Mouse (Mus musculus) kidney, postnatal 0 days (tissue): ENCODE measurements around the gene Cbr3. TPM values are rescaled to one million over a fixed set of nuclear protein-coding genes. Genes with fewer than 3 reads are reported as not detected.

Experiments
- ATAC-seq: fragments of 200-750 bp; cut with Nextera tagmentation; replicated peaks from 2 replicates; pipeline ENCODE4 v1.8.0; 2017; ENCODE audit warnings: low read depth, moderate number of reproducible peaks, moderate TSS enrichment, moderate library complexity; ENCODE audit not compliant: low FRiP score
- DNase-seq: peaks from one replicate; pipeline ENCODE4 v3.0.0-alpha.2; 2016; ENCODE audit warnings: low spot score
- H3K27ac ChIP-seq: fragments of 300-500 bp; sonication (generic); 2 replicates; pipeline ENCODE4 v1.5.1; 2014; ENCODE audit warnings: mild to moderate bottlenecking
- H3K27me3 ChIP-seq: fragments of 300-500 bp; sonication (generic); 2 replicates; pipeline ENCODE4 v1.6.1; 2014; ENCODE audit warnings: low read length, mixed read lengths; ENCODE audit not compliant: insufficient read depth
- H3K36me3 ChIP-seq: fragments of 300-500 bp; sonication (generic); 2 replicates; pipeline ENCODE4 v1.6.1; 2014; ENCODE audit warnings: low read length, mixed read lengths; ENCODE audit not compliant: insufficient read depth
- H3K4me1 ChIP-seq: fragments of 300-500 bp; sonication (generic); replicated peaks from 2 replicates; pipeline ENCODE4 v1.6.1; 2014; ENCODE audit warnings: antibody characterized with exemption, low read length, mixed read lengths; ENCODE audit not compliant: insufficient read depth
- H3K4me2 ChIP-seq: fragments of 300-500 bp; sonication (generic); 2 replicates; pipeline ENCODE4 v1.6.1; 2014; ENCODE audit warnings: mild to moderate bottlenecking, low read length, moderate library complexity, mixed read lengths
- H3K4me3 ChIP-seq: fragments of 300-500 bp; sonication (generic); replicated peaks from 2 replicates; pipeline ENCODE4 v1.5.1; 2014; ENCODE audit warnings: low read depth, low read length
- H3K9ac ChIP-seq: fragments of 300-500 bp; sonication (generic); 2 replicates; pipeline ENCODE4 v1.6.1; 2014; ENCODE audit warnings: low read depth, low read length
- H3K9me3 ChIP-seq: fragments of 300-500 bp; sonication (generic); replicated peaks from 2 replicates; pipeline ENCODE4 v1.6.1; 2016; ENCODE audit warnings: low read length, inconsistent platforms, mixed read lengths
- CTCF ChIP-seq: IDR thresholded peaks from 2 replicates; pipeline ENCODE4 v1.5.1; 2016; ENCODE audit warnings: antibody characterized with exemption, low read depth, mild to moderate bottlenecking, moderate library complexity
- WGBS: fragments of 180-500 bp; shearing (Covaris S2); extraction: QIAGEN DNeasy Blood & Tissue Kit; methylation state at CpG from one replicate; pipeline ENCODE4 v1.1.7; 2014; 5-methylcytosine and 5-hydroxymethylcytosine counted together
- polyA plus RNA-seq: library from polyadenylated mRNA; unstranded; fragments of >200 nt; fragmentation: Nextera tagmentation; extraction: Ambion mirVana; gene quantifications from 2 replicates; pipeline ENCODE4 v1.2.1, GENCODE M21; 2015

Cbr3 gene
- polyA plus RNA-seq, 1 experiment from 2014 or later, result 9.6 TPM

DNA sequence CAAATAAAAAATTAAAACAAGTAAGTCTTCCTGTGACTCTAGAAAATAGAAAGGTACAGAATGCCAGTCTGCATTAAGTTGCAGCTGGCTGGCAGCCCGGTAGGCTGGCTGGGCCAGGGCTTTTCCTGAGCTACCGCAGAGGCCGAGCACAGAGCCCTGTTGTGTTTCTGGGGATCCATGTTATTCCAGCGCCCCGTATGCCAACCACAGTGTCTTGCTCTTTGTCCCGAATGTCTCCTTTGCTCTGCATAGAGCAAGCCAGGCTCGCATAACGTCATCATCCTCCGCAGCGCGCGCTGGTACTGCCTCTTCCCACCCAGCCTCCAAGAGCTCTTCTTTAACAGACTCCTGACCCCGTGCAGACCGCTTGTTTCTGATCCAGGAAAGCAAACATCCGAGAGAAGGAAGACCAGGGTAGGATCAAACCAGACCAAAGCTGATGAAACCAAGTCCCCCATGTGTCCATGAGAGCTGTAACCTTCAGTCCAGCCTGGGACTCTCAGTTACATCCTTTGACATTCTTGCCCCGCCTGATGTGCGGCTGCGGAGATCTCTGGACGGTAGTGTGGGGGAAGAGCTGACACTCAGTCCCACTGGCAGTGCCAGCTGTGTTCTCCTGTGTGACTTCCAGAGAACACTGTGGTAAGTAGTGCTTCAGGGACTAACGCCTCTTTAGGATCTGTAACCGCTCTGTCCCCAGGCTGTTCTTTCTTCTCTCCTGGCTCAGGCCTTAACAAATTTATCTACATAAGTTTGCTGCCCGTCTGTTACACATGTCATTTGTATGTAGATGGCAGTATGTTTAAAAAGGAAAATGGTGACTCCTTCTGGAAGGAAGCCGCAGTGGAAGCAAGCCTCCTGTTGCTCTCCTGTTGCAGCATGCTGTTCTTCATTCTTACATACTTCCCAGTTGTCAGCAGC, 47.0 kb downstream of the Cbr3 start:
- H3K27me3 ChIP-seq, result no peaks in the 10 kb centered on the region
- WGBS, result 80% methylated on average over 23 of the region's 23 CpGs

DNA sequence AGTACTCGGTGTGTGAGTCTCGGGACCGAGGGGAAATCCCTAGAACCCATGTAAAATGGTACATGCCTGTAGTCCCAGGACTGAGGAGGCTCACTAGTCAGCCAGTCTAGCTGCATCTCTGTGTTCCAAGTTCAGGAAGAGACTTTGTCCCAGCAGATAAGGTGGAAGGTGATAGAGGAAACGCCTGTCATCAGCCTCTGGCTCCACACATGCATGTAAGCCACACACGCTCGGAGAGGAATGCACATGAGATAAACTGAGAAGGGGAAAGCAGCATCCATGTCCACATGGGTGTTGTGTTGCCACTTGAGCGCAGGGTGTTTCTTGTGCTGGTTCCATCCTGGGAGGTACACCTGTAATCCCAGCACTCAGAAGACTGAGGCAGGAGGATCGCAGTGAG, 48.3 kb downstream of the Cbr3 start:
- Histone ChIP-seq H3K27me3 (no peaks in the 10 kb centered on the region), H3K4me3 (no peak overlapping the region), H3K4me2 (no peak overlapping the region), H3K36me3 (no peaks in the 10 kb centered on the region), H3K9ac (no peak overlapping the region), H3K9me3 (no peaks in the 10 kb centered on the region), H3K4me1 (peaks cover 12% of the 10 kb centered on the region), H3K27ac (no peak overlapping the region)
- no peak for DNase-seq
- 87% methylated on average over 8 of the region's 8 CpGs for WGBS
- ATAC-seq, result no peak
- TF ChIP-seq CTCF, result no peak

More for the DNA sequence above, 47.0 kb downstream of the Cbr3 start:
- no peak overlapping the region for H3K27ac ChIP-seq
- no peak overlapping the region for H3K4me3 ChIP-seq
- peaks cover 12% of the 10 kb centered on the region for H3K4me1 ChIP-seq
- DNase-seq (no peak), ATAC-seq (no peak)
- no peak for TF ChIP-seq CTCF
- H3K9ac ChIP-seq, result no peak overlapping the region
- H3K4me2 ChIP-seq, result no peak overlapping the region
- H3K9me3 ChIP-seq, result no peaks in the 10 kb centered on the region
- H3K36me3 ChIP-seq, result no peaks in the 10 kb centered on the region

DNA sequence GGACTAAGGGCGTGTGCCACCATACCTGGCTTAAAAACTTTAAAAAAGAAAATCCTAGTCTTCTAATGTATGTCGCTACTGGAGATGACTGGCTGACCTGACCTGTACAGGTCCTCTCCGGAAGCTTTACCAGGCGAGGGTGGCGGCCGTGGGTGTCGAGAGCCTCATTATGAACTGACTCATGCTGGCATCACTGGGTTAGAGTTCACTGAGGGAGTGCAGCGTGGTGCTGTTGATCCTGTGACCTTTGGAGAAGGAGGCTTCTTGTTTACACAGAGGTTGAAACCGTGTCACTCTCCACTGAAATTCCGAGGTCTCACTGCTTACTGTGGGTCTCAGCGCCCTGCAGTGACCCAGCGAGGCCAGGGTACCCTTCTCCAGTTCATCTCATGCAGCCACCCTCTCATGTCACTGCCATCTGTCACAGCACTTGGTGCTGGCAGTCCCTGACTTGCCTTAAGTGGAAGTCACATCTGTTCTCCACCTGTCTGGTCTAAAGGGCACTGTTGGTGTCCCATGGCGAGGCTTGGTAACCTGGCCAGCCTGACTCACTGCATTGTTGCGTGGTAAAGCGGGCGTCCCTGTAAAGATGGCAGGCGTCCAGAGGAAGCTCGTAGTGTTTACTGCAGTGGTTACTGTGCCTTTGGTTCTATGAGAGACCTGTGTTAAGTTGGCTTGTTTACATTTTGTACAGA, 50.0 kb downstream of the Cbr3 start:
- H3K4me1 ChIP-seq, result peaks cover 12% of the 10 kb centered on the region
- H3K4me3 ChIP-seq, result no peak overlapping the region
- H3K9ac ChIP-seq, result no peak overlapping the region
- DNase-seq (no peak), ATAC-seq (no peak; the same call in 1 of the 2 replicates)
- H3K4me2 ChIP-seq, result no peak overlapping the region
- no peaks in the 10 kb centered on the region for H3K27me3 ChIP-seq
- no peak for TF ChIP-seq CTCF
- no peaks in the 10 kb centered on the region for H3K9me3 ChIP-seq
- 68% methylated on average over 18 of the region's 18 CpGs for WGBS
- no peak overlapping the region for H3K27ac ChIP-seq
- no peaks in the 10 kb centered on the region for H3K36me3 ChIP-seq

DNA sequence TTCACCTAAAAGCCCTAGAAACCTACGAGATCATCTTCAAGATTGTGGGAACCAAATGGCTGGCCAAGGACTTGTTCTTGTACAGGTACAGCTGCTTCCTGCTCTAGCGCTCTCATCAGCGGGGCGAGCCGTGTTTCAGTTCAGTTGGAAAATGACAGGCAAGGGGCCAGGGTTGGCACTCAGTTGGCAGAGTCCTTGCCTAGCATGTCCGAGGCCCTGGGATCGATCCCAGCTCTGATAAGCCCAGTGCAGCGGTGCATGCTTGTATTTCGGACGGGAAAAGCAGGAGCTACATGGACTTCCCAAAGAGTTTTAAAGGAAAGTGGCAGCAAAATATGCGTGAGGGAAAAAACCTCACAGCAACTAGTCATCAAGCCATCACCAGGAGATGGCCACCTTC, 56.2 kb downstream of the Cbr3 start:
- H3K9ac ChIP-seq, result no peak overlapping the region
- H3K4me1 ChIP-seq, result no peaks in the 10 kb centered on the region
- H3K9me3 ChIP-seq, result no peaks in the 10 kb centered on the region
- ATAC-seq (no peak), DNase-seq (no peak)
- no peaks in the 10 kb centered on the region for H3K27me3 ChIP-seq
- no peak overlapping the region for H3K27ac ChIP-seq
- no peak overlapping the region for H3K4me2 ChIP-seq
- H3K36me3 ChIP-seq, result no peaks in the 10 kb centered on the region
- 84% methylated on average over 11 of the region's 11 CpGs for WGBS
- no peak for TF ChIP-seq CTCF
- H3K4me3 ChIP-seq, result no peak overlapping the region

Other genes starting within 250 kb of the Cbr3 start
- gene Setd4, start 79.2 kb upstream of the Cbr3 start, polyA plus RNA-seq, result 12.3 and 12.5 TPM in 2 replicates
- gene Cbr1, start 77.4 kb upstream of the Cbr3 start, polyA plus RNA-seq, result 278 and 299 TPM in 2 replicates
- not detected in 2 replicates for gene Gm5678, start 55.1 kb upstream of the Cbr3 start, polyA plus RNA-seq
- 22.5 and 23.6 TPM in 2 replicates for gene Dop1b, start 28.7 kb downstream of the Cbr3 start, polyA plus RNA-seq
- gene Morc3, start 148.9 kb downstream of the Cbr3 start, polyA plus RNA-seq, result 26.8 and 27.0 TPM in 2 replicates
- gene Chaf1b, start 200.7 kb downstream of the Cbr3 start, polyA plus RNA-seq, result 43.8 and 49.2 TPM in 2 replicates